Mouse (Mus musculus): ENCODE data around the gene Rpusd4.

Gene Rpusd4

DNA sequence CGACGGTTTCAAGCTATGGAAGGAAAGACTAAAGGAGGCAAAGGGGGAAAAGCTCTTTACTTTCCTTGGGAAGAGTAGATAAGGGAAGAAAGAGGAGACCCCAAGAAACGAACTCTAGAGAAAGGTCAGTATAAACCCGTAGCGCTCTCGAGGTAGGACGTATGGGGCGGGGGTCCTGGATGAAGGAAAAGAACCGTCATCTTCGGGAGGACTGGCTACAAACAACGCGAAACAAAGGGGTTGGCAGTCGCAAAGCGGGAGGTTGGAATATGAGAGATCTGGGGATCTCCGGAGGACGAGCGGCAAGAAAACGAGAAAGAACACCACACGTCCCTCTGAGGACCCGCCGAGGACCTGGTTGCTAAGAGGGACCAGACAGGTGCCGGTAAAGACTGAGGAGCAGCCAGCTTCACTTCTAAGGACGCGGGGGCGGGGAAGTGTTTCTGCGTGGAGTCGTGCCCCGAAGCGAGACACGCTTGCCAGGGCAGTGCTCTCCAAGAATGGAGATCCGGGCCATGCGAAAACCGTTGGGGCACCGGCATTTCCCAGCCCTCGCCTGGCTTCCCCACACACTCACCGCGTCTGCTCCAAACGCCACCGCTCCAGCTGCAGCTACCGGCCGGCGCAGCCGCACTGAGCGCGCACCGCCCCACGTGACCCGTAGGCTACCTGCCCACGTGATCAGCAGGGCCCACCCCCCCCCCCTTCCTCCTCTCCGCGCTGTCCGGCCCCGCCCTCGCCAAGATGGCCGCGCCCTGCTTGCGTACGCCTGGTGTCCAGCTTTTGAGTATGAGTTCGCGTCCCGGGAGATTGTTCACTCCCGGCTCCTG is at the start of gene Rpusd4, which contains the start of gene Fam118b:
TSS of gene Rpusd4 (plus strand) at position 720 of the 830 bp plus-strand sequence.
TSS of gene Fam118b (minus strand) at position 660 of the 830 bp plus-strand sequence.
- DNase-seq: peak; percentile 91 to 94

DNA sequence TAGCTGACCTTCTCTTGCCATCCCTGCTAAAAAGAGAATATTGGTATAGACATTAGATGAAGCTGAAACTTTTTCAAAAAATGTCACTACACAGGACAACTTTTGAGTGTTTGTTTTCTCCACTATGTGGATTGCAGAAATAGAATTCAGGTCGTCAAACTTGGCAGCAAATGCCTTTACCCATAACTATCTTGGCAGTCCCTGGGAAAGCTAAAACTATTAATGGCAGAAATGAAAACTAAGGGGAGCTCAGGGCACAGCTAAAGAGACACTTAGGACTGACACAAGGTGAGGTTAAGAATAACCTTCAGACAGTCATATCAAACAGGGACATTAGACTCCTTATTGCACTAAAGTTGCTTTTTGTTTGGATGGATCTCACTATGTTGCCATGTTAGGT is 49.7 kb upstream of the Rpusd4 start:
- DNase-seq: no peak

DNA sequence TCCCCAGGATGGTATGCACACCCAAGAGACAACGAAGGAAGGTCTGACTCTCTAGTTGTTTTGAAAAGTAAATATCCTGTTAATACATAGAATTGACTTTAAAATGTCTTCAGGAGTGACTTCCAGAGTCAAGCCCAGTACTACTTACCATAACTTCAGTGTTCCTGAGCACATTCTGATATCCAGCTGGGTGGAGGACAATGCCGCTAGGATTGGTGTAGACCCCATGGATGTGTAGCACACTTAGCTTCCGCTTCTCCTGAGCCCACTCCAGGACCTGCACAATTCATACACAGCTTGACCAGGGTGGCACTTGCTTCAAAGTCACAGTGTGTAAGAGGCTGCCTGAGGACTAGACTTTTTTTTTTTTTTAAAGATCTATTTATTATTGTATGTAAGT is 44.2 kb upstream of the Rpusd4 start:
- no peak for DNase-seq

DNA sequence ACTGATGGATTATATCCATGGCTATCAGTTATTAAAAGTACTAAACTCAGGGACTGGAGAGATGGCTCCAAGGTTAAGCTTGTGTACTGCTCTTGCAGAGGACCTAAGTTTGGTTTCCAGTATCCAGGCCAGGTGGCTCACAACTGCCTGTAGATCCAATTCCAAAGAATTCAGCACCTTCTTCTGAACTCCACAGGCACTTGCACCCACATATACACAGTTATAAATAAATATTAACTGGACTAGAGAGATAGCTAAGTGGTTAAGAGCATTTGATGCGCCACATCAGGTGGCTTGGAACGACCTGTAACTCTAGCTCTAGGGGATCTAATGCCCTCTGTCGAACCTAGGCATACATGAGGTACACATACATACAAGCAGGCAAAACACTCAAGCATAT is 39.0 kb upstream of the Rpusd4 start:
- DNase-seq: no peak

DNA sequence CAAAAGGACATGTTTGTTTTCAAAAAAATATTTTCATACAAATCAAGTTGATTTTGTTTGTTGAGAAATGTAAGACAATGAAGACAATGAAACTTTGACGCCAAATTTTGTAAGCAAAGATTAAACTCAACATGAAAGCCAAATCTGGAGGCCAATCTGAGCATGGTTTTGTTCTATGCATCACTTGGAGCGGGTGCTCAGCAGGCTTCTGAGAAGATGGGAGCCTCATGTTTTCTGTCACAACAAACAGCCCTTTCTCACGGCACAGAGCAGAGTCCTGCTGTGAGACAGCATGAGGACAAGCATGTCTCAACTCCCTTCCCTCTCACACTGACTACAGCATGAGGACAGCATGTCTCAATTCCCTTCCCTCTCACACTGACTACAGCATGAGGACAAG is 31.7 kb upstream of the Rpusd4 start:
- no peak for DNase-seq

DNA sequence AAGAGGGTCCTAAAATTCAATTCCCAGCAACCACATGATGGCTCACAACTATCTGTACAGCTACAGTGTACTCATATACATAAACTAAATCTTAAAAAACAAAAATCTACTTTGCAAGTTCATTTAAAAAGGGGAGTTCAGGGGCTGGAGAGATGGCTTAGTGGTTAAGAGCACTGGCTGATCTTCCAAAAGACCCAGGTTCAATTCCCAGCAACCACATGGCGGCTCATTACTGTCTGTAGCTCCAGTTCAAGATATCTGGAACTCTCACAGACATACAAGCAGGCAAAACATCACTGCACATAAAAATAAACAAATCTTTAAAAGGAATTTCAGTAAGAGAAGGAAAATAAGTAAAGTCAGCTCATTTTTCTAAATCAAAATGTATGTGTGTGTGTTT is 29.3 kb upstream of the Rpusd4 start:
- DNase-seq: no peak

DNA sequence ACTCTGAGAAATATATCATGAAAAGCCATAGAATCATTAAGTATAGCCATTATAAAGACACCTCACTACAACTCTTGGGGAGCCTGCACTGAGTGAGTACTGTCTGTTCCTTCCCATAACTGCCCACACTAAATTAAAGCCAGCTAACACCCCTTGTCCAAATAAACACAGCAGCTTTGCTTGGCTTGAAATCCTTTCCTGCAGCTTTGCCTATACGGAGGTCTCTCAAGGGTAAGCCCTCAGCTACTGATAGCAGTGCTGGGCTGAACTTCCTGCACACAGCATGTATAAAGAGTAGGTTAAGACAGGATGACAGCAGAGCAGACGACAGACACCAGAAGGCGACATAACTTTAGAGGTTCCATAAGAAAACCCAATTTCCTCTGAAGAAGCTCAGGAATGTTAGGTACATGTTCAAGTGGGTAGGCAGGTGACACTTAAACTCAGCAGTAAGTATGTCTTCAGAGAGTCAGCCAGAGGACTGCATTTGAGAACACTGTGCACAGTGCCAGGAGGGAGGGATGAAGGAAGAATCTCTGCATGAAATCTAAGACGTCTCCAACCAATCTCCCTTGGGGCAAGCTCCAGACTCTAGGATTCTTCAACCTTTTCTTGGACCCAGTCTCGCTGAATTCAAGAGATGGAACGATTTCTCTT is 28.6 kb upstream of the Rpusd4 start:
- no peak for DNase-seq

DNA sequence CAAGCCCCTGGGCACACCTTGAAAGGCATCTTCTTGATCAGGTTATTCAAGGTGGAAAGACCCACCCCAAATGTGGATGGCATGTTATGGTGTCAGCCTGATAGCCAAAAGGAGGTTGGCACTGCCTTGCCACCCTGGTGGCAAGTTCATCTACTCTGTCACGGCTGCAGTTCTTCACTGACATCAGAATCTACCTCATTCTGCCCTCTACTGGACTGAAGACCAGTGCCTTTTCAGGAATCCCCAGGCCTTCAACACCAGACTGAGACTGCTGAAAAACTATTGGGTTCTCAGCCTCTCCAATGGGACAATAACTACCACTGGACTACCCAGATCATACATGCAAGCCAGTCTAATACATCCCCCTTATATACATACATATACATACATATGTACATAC is 27.9 kb upstream of the Rpusd4 start:
- DNase-seq: no peak

DNA sequence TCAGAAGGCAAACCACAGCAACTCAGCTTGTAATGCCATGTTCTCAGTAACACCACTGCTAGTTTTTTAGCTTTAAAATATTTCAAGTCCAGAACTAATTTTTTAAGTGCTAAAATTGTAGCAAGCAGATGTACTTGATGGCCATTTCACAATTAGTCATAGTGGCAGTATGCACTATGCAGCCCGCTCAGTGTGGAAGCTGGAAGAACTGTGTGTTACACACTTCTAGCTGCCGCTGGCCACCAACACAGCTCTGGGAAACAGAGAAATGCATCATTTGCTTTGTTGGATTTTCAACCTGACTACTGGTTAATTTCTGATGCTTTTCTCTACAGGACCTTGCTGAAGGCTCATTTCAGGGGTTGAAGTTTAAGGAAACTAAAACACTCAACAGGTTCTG is 20.3 kb upstream of the Rpusd4 start:
- DNase-seq: no peak

DNA sequence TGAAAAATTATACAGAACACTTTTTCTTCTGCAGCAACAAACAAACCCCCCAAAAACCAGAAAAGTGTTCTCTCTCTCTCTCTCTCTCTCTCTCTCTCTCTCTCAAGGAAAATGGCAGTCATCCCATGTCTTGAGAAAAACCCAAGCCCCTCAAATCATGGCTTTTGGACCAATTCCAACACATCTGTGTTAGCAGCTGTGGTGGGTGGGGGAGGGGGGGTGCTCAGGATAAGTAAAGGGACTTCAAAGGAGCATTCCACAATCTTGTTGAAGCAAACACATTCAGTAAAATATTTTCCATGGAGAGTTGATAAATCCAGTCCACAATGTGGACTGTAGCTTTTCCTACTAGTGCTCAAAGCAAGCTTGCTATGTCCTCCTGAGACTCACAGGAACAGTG is 18.2 kb upstream of the Rpusd4 start:
- DNase-seq: no peak

DNA sequence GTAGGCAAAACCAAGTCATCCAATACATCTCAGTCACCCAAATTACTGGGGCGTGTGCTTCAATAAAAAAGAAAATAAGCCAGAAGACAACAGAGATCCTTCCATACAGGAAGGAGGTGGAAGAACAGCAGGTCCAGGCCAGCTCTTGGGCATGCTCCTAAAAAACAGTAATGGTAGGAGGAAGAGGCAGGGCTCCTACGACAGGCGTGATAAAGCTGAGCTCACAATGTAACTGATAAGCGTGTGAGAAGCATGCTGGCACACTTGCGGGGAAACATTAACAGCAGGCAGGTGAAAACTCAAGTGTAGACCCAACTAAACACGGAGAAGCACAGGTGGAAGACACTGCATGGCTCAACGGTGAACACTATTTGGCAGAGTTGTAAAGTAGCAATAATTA is 10.3 kb upstream of the Rpusd4 start:
- DNase-seq: no peak

DNA sequence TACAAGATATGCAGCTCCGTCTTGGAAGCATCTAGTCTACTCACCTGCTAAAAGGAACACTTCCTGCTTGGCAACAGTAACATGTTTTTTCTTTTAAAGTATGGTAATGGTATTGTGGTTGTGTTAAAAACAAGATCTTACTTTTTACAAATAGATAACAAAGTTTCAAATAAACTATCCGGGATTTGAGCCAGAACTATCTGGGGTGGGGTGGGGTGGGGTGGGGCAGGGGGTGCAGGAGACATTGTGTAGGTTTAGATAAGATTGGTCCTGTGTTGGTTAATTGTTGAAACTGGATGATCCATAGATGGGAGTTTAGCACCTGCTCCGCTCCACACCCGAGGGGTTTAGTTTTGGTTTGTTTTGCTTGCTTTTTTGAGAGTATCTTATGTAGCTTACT is 5.2 kb upstream of the Rpusd4 start:
- DNase-seq: no peak

DNA sequence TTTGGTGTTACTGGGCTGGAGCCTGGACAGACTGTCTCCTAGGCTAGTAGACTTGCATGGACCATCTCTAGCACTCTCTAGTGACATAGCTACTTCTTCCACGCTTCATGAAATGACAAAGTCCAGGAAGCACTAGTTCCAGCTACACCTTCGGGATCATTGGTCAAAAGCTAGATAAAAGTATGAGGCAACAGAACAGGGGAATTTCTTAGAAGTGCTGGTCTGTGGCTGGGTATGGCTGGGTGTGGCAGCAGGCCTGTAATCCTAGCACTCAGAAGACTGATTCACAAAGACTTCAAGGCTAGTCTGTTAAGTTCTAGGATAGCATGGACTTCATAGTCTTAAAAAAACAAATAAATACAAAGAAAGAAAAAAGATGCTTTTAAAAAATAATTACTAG is 4.2 kb upstream of the Rpusd4 start:
- no peak for DNase-seq

DNA sequence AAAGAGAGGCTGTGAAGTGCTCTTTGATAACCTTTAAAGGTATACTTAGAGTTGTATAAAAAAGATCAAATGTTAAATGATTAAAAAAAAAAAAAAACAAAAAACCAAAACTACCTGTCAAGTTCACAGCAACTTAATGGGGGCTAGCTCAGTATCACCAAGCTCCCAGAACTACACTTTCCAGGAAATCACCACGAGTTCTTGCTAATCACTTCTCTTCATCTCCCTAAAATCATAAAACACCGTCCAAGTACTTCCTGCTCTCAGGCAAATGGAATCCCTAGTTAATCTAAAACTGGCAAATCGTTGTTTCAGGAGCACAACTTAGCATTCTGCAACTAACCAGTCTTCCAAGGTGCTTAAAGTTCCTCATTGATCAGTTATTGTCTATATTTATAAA is 3.2 kb upstream of the Rpusd4 start:
- no peak for DNase-seq

DNA sequence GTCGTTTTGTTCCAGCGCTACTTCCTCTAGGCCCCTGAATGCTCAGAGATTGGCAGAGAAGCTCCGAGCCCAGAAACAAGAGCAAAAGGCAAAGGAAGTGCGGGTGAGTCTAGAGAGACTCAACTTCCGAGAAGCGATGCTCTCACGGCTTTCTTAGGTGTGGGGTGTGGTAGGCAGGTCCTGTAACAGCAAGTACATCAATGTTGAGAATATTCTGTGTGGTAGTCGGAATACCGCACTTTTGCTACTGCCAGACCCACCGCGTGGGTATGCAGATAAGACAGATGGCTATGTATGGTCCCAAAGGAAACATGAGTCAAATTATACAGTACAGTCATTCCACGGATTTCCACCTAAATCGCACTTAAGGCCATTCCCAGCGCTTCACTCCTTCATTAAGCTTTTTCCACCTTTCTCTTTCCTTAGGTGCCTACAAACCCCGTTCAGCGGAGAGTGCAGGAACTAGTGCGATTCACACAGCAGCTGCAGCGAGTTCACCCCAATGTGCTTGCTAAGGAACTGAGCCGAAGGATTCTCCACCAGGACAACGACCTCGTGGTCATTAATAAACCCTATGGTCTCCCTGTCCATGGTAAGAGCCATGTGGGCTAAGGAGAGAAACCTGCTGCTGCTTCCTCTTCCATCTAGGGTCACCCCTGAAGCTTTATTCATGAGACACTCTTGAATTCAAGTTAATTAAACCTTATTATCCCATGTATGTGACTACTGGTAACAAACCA is 481 bp downstream of the Rpusd4 start:
- DNase-seq: no peak

DNA sequence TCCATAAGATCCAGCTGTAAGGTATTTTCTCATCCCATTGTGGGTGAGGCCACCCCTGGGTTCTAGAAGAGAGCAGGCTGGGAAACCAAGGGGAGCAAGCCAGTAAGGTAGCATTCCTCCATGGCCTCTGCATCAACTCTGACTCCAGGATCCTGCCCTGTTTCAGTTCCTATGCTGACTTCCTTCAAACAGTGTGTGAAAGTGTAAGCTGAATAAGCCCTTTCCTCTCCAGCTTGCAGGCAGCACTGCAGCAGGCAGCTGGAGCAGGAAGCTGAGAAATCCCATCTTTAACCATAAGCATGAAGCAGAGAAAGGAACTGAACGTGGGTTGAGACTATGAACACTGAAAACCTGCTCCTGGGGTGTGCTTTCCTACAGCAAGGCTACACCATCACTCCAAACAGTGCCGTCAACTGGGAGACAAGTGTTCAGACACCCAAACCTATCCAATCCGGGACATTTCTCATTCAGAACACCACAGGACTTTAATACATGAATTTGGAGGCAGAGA is 10.2 kb downstream of the Rpusd4 start:
- DNase-seq: no peak

DNA sequence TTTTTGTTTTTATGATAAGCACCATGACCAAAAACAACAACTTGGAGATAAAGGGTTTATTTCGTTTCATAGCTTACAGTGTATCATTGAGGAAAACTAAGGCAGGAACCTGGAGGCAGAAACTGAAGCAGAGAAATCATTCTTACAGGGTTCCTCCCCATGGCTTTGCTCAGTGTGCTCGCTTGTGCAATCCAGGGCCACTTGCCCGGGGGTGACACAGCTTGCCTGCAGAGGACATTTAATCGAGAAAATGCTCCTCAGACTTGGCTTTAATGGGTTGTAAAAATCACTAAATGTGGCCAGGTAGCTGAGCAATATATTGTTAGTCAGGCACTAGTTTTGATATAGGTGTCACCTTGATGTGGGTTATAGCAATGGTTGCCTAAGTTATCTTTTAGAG is 10.8 kb downstream of the Rpusd4 start:
- DNase-seq: no peak

DNA sequence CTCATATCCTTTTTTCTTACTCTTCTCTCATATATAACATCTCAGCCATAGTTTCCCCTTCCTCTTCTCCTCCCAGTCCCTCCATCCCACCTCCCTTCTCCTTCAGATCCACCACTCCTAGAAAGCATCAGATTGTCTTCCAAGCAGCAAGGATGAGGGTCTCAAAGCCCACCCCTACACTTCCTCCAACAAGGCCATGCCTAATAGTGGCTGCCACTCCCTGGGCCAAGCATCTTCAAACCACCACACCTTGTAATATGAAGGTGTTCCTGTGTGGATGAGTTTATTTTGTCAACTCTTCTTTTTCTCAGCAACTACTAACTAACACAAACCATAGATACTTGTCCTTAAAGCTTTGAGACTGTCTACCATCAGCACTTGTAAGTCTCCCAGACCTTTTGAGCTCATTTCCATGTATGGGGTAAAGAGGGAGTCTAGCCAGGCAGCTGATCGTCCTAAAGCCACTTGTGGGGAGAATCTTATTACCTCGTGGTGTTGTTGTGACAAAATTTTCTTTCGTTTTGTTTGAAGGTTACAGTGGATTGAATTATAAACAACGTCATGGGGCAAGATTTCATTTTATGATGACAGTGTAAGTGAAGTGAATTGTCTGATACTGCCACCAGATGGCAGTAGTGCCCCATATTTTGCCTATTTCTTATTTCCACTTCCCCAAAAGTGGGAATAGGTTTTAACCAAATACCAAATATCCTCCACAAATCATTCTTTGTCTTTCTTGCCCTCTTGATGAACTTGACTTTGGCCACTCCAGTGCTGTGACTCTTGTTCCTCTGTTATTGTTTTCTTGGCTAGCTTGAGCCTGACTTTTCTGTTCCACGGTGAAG is 14.6 kb downstream of the Rpusd4 start:
- DNase-seq: peak; percentile 53 to 76

DNA sequence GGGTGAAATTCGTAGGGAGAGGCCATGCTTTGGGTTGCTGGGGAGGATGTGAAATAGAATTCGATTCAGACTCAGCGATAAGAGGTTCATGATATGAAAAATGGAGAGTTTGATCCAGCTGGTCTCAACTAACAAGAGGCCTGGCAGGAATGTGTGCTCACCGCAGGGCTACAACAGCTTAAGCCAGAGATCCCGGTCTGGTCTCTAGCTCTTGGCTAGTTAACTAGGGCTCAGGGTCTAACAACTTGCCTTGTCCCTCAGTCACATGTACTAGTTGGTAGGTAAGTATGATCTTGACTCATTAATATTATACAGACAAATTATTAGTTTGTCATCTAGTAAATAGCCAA is 15.2 kb downstream of the Rpusd4 start:
- DNase-seq: no peak

DNA sequence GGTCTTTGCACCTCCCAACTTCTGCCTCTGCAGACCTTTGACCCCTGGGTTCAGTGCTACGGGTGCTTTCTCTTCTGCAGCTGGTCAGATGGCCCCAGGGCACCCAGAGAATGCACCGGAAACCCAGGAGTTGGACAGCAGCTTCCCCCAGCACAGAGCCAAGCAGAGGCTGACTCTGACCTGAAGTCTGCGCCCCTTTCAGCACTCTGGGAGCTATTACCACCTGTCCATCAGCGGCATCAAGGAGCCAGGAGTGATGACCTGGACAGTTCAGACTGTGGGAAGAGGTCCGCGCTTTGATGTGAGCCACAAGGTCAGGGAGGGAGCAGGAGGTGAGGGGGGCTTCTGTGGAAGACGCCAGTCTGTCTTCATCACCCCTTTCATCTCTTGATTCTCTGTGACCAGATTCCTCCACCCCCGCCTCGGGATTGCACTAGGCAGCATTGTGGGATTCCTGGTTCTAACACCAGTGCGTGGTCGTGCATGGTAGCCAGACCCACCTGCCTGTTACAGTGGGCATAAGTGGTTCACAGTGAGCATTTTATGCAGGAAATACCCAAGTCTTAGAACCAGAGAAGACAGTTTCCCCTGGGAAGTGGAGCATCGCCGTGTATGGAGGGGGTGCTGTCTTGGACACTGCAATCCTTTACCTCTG is 15.9 kb downstream of the Rpusd4 start:
- no peak for DNase-seq

DNA sequence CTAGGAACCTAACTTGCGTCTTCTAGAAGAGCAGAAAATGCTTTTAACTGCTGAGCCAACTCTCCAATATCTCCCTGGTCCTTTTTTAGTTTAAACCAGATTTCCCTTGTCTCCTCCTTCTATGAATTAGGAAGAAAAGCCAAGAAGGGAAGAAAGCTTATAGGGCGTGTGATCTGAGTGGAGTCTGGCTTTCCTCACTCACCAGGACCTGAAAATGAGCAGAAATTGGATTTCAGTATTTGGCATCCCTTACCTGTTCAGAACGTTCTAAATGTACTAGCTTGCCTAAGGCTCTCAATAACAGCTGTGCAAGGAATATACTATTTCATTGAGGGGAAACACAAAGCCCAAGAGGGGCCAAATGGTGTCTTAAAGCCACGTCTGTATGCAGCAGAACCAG is 16.7 kb downstream of the Rpusd4 start:
- DNase-seq: no peak

DNA sequence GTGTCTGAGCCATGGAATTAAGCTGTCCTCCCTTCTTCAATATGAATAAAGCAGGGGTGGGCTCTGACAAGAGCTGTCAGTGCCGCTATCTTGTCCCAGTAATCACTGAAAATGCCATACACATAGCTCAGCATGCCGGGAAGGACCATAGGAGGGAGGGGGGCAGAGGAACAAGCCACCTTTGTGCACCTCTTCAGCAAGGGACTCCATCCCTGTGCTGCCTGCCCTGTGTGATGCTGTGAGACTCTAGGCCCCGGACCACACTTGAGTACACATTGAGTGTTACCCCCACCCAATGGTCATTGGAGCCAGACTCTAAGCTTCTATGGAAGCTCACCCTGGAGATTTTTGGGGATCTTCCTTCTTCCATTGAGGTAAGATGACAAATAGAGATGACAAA is 18.7 kb downstream of the Rpusd4 start:
- DNase-seq: no peak

Measured in cerebellum, postnatal 36 days (tissue).